Mouse (Mus musculus) heart, adult 18-20 months (tissue): Measurements from ENCODE around the gene Dnajb12. TPM values are rescaled to one million over a fixed set of nuclear protein-coding genes. Genes with fewer than 3 reads are reported as not detected.
"Not testable (repeated sequence)": the region's sequence is repeated elsewhere in the genome, so short reads cannot be mapped to it uniquely, and the experiment has no call there.

ENCODE experiments used
- DNase-seq, 2 experiments: peaks; one replicate each; pipeline ENCODE4 v3.0.0; 2021 to 2022; ENCODE audit warnings: mixed read lengths in 1 of 2
- total RNA-seq, 2 experiments: library from RNA; stranded (reverse); gene quantifications; 2 replicates each; pipeline ENCODE4 v1.2.3; 2021

The Dnajb12 gene
- total RNA-seq, 2 experiments from 2014 or later = 38.6 to 42.3 TPM

DNA sequence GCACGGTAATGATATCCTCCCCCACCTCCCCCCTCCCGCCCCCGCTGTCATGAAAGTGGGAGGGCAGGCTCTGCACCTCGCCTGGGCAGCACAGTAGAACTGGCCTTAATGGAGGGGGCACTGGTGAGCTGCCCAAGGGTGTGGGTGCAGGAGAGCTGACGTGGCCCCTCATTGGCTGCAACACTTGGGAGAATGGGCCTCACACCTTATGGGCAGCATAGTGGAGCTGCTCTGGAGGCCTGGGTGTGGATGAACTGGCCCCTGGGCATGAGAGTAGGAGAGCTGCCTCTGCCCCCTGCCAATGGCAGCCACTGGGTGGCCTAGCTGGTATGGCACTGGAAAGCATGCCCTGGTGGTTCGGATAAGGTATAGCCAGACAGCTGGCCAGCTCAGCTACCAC lies 9.3 kb upstream of the Dnajb12 start:
- DNase-seq = no peak

DNA sequence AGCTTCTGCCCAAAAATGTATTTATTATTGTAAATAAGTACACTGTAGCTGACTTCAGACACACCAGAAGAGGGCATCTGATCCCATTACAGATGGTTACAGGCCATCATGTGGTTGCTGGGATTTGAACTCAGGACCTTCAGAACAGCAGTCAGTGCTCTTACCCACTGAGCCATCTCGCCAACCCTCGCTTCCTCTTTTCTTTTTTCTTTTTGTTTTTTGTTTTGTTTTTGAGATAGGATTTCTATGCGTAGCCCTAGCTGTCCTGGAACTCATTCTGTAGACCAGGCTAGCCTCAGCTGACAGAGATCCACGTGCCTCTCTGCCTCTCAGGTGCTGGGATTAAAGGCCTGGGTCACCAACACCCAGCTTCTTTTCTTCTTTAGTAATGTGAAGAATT lies 6.7 kb upstream of the Dnajb12 start:
- DNase-seq = not testable (repeated sequence)

DNA sequence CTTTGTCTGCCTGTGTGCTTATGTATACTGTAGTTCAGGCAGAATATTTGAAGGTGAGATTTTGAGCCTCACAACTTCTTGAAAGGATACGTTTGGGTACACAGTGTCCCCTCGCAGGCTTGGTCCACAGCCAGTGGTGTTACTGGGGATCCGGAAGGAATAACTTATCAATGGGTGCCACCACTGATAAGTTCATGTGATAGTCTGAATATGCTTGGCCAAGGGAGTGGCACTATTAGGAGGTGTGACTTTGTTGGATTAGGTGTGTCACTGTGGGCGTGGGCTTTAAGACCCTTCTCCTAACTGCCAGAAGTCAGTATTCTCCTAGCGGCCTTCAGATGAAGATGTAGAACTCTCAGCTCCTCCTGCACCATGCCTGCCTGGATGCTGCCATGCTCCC lies 6.2 kb upstream of the Dnajb12 start:
- no peak for DNase-seq

DNA sequence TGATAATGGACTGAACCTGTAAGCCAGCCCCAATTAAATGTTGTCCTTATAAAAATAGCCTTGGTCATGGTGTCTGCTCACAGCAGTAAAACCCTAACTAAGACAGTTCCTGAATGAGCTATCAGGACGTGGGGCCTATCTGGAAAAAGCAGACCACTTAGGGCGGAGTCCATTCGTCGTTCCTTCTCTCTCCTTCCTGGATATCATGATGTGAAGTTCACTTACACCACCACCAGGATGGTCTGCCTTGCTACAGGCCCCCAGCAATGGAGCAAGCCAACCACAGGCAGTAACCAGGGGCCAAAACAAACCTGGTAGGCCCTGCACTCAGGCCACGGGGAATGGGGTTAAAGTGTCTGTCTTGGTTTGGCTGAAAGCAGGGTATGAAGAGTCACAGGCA lies 5.7 kb upstream of the Dnajb12 start:
- no peak for DNase-seq

DNA sequence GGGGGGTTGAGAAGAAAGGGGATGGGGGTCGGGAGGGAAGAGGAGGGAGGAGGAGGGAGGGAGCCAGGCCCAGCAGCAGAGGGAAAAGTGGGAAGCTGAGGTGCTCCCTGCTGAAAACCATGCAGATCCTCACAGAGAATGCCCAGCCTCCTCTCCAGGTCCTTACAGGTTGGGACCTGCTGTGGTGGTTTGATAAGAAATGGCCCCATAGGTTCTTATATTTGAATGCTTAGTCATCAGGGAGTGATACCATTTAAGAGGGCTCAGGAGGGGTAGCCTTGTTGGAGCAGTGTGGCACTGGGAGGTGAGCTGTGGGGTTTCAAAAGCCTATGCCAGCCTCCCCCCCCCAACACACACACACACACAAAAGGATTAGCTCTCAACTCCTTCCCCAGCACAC lies 4.0 kb upstream of the Dnajb12 start:
- no peak for DNase-seq

DNA sequence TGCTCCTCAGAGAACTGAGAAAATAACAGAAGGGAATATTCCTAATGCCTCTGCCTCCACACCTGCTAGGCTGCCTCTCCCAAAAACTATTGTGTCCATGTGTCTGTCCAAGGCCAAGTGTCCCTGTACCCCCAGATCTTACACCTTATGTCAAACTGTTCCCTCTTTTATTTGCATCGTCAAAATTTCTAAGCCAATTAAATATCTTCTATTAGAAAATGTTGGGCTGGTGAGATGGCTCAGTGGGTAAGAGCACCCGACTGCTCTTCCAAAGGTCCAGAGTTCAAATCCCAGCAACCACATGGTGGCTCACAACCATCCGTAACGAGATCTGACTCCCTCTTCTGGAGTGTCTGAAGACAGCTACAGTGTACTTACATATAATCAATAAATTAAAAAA lies 2.7 kb upstream of the Dnajb12 start:
- not testable (repeated sequence) for DNase-seq

DNA sequence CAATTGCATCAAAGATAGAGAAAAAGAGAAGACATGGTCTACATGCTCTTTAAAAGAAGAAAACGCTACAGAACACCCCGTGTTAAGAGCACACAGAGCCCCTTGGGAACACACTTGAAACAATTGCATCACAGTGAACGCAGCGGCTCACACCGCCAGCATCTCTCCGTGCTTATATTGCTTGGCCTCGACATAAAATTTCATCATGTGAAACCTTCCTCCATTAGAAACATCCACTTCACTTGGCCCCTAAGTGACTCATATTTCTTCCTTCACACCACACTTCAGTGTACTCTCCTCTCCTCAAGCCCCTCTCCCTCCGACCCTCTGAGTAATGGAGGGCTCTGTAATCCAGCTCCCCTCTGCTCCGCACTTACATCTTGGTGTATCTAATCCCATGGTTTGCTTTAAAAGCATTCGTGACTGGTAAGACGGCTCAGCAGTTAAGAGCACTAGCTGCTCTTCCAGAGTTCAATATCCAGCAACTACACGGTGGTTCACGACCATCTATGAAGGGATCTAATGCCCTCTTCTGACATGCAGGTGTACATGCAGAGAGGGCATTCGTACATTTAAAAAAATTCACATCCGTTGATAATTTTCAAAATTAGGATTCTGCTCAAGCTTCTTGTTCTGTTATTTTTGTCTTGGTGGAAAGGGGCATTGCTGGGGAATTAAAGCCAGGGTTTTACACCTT lies 1.8 kb upstream of the Dnajb12 start:
- no peak for DNase-seq

DNA sequence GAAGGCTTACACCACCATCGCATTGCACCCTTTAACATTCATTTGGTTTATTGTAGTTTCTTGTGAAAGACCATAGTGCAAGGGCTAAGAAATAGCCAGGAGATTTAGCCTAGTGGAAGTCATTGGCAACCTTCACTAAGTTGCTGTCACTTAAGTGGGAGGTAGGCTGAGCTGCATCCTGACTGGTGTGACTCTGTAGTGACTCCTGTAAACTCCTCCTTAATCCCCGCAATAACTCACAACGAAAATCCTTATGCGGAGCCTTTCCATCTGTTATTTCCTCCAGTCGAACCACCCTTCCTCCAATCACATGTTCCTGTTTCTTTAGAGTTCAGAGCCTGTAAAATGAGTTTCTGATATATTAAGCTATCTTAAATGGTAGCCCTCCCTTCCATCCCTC lies 533 bp upstream of the Dnajb12 start:
- no peak for DNase-seq

DNA sequence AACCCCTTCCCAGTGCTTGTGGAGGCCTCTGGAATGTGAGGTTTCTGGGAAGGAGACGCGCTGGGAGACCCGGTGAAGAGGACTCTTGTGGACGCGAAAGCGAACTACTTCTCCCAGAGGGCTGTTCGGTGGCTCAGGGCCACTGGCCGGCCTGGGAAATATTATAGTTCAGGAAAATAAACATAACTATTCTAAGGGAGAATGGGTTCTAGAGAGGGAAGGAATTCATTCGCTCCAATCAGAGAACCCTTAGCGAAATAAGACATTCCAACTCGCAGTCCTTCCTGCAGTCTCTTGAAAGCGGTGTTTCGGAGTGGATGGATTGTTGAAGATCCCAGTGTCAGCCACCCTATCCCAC lies 652 bp downstream of the Dnajb12 start:
- no peak for DNase-seq

DNA sequence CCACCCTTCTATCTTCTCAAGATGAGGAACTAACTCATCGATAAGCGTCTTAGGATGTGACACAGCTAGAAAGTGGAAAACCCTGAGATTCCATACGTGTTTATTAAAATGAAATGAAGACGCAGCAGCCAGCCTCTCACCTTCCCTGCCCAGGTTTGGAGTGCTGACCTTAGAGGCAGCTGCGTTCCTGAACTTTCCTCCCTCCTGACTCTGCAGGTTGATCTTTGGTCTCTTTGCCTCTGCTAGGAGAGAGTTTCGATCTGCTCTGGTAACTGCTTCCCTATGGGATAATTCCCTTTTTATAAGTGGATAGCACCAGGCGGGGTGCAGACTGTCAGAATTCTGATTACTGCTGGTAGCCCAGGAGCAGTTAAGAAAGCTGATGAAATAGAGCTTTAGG lies 1.5 kb downstream of the Dnajb12 start:
- no peak for DNase-seq

DNA sequence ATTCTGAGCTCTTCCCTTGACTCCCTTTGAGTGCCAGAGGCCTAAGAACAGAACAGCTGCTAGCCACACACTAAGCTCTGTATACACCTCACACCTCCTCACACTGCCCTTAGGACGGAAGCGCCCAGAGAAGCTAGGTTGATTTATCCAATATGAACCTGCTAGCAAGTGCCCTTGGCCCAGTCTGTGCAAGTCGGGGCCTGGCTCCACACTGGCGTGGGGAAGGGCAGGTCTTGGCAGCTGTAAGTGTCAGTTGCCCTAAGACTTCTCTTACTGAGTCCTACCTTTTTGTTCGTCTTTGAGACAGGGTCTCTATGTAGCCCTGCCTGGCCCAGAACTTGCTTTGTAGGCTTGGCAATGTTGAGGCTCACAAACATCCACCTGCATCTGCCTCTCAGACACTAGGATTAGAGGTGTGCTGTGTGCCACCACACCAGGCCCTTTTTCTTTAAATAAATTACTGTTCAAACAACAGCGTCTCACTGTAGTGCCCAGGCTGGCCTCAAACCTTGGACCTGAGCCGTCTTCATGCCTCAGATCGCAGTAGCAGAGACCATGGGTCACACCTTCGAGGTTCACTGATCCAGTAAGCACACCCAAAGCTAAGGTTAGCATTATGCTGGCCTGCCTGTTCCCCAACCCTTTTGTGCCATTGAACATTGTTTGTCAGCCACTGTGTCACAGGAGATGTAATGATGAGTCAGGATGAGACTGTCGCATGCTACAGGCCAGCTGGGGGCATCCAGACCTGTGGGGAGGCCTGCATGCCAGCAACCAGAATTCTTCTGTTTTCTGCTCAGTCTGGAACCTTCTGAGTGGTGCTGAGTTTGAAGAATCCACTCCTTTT lies 5.2 kb downstream of the Dnajb12 start:
- no peak for DNase-seq

DNA sequence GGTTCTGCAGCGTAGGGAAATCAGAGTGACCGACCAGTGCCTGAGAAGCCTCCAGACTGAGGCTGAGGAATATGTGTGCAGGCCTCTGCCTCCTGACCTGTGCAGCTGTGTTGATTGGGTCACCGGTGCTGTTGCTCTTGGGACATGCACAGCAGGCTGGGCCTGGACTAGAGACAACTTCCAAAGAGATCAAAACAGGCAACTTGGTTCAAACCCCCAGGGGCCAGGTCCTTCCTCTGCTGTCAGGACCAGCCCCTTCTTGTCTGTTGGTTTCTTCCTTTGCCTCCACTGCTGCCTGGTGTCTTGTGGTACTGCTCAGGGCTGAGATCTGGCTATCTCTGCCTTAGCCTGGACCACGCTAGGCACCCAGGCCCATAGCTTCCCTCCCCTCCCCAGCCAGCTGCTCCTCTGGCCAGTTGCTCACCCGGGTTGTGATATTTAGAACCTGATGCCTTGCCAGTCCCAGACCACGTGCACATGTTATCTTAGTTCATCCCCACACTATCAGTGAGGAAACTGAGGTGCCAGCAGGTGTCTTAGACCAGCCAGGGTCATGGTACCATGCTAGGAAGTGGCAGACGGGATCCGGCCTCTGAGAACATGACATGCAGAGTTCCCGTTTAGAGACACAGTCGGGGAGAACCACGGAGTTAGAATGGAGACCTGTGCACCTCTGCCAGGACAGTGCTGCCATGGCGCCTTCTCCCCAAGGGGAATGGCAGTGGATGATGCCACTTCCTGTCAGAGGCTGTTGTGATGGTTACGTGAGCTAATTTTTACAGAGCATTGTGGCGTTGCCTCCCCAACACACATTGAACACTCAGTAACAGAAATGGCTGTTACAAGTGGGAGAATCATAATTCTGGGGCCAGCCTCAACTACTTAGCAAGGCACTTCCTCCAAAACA lies 6.1 kb downstream of the Dnajb12 start:
- no peak for DNase-seq

DNA sequence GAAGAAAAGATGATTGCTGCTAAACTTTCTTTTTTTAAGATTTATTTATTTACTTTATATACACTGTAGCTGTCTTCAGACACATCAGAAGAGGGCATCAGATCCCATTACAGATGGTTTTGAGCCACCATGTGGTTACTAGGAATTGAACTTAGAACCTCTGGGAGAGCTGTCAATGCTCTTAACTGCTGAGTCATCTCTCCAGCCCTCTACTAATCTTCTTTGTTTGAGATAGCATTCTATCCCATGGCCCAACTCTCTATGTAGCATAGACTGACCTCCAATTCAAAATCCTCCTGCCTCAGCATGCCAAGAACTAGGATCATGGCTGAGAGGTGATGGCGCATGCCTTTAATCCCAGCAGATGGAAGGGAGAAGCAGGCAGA lies 6.7 kb downstream of the Dnajb12 start:
- DNase-seq = no peak

DNA sequence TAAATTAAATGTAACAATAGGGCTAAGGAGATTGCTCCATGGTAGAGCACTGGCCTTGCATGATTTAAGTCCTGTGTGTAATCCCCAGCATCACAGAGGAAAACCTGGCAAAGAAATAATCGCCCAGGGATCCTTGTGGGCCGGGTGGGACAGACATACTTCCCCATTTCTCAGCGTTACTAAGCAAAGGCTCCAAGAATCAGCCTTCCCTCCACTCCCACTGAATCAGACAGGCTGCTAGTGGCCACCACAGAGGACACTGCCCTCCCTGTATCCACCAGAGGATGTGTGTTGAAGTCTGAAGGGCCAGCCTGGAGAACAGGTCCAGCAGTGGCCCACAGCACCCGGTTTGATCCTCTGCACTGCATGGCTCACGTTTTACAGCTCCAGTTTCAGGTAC lies 8.1 kb downstream of the Dnajb12 start:
- no peak for DNase-seq

DNA sequence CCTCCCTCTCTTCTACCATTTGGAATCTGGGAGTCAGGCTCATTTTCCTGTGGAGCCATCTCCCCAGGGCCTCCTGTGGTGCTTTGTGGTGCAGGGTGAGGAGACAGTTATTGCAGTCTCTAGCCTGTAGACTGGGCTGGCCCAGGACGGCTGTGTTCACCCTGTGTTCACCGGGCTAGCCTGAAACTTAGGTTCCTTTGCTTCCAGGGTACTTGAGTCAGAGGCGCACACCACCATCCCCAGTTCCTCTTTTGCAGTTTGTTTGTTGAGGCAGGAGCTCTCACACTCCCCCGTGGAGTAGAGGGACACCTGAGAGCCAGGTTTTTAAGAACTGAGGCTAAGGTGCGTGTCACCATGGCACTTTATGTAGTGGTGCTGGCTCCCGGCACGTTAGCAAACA lies 10.0 kb downstream of the Dnajb12 start:
- DNase-seq = no peak

DNA sequence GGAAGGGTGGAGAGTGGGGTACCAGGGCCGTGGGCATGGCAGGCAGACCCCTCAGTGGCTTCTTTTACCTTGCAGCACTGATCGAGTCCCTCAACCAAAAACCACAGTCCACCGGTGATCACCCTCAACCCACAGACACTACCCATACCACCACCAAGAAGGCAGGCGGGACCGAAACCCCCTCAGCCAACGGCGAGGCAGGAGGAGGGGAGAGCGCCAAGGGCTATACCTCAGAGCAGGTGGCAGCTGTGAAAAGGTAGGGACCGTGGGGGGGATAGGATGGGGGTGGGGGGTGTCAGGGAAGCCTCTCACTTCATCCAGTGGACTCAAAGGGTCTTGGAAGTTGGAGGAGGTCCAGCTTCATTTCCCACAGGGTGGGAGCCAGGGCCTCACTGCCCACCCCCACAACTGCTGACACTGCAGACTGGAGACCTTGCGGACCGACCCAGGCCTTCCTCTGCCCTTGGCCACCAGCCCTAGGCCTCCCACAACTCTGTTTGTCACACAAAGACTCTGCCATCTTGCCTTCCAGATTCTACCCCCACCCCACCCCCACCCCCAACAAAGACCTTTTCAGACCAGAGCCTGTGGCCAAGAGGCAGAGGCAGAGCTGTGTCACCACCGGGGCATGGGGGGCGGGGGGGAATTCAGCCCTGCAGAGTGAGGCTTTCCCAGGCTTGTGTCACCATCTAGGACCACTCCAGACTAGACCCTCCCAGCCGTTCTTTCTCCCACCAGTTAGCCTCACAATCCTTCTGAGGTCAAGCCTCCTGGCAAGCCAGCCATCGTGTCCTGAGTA lies 10.8 kb downstream of the Dnajb12 start:
- DNase-seq = no peak

DNA sequence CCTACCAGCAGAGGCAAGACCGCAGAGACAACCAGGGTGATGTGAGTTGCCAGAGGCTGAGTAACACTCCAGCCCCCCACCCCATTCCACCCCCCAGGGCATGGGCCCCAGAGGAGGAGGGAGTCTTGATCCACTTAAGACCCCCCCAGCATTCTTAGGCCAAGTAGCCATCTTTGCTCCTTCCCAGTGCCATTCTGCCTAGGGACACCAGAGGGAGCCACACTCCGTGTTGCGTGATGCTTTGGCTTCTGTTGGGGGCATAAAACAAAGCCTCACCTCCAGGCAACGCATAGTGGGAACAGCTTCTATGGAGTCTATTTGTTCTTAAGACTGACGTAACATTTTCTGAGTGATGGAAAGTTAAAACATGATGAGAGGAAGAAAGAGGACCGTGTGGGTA lies 13.6 kb downstream of the Dnajb12 start:
- peak; percentile 67 to 85 for DNase-seq

DNA sequence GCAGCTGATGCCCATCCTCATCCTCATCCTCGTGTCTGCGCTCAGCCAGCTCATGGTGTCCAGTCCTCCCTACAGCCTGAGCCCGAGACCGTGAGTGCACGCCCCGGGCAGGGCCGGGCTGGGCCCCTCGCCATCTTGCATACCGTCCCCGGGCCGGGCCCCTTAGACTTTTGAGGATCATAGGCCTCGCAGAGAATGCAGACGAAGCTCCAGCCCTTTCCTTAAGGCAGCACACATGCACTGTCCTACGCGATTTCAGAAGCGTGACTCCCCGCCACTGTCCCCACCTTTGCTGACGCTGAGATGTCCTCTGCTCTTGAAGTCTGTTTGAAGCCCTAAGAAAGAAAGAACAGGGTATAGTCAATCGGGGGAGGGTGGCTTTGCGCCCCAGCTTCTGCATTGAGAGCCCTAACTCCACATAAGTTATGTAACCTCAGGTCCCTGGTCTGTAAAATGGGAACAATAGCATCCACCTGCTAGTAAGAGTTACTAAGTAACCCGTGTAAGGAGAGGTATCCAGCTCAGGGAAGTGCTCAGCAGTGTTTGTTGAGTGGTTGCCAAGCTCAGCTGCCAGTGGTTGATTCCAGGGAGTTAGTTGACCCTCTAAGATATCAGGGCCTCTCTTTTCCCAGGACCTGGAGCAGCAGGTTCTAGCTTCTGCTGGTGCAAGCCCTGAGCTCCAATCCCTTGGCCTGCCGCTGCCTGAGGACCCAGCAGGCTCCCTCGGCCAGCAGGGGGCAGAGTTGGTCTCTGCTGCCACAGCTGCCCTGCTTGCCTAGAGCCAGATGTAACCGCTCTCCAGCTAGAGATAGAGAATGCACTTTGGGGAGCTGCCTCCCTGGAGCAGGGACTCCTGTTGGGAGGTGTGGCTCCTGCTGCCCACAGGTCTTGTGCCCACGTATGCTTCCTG lies 15.2 kb downstream of the Dnajb12 start:
- DNase-seq = peak; percentile 88 to 92

DNA sequence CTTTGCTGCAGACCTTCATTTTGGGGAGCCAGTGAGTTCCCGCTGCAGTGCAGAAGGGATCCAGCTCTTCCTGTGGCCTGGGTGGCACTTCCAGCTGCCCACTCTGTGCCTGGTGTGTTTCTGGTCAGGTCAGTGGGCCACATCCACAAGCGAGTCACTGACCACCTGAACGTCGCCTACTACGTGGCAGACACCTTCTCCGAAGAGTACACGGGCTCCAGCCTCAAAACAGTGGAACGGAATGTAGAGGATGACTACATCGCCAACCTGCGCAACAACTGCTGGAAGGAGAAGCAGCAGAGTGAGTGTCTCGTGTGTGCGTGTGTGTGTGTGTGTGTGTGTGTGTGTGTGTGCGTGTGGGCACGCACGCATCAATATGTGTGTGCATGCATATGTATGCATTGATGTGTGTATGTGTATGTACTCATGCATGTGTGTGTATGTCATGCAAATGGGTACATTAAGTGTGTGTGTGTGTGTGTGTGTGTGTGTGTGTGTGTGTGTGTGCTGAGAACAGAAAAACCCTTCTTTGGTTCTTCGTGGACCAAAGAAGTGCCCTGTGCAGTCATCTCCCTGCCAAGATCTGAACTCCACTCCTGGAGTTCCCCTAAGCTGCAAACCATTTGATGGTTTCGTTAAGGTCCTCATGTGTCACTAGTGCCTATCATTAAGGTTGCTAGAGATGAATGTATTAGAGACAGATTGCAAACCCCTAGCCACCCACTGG lies 16.3 kb downstream of the Dnajb12 start:
- DNase-seq = no peak

DNA sequence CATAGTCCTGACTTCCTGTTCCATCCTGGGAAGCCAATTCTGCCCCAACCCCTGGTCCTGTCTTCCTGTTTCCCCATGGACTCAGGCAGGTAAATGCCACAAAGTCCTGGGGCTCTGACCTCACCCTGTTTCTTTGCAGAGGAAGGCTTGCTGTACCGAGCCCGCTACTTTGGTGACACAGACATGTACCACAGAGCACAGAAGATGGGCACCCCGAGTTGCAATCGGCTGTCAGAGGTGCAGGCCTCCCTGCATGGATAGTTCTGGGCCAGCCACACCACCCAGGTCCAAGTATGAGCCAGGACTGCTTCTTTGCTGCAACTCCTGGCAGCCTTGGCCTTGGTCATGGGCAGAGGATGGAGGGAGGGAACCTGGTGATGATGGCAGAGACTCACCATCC lies 16.9 kb downstream of the Dnajb12 start:
- DNase-seq = no peak
